Mouse (Mus musculus): ENCODE results near the gene Efcab12. TPM values are rescaled to one million over a fixed set of nuclear protein-coding genes. Genes with fewer than 3 reads are reported as not detected.
A peak's percentile ranks its signal among the peaks of the same experiment; 100 is the strongest.

Efcab12 gene
- polyA plus RNA-seq, 1 experiment = 4.8 TPM

- DNase-seq (ENCODE audit: low read depth) = no peak
- no peak for TF ChIP-seq POLR2A (IDR thresholded peaks at IDR 0.05; ENCODE audit: borderline replicate concordance, extremely low read depth, insufficient read depth, insufficient read length, poor library complexity, severe bottlenecking)
- TF ChIP-seq CTCF (IDR thresholded peaks at IDR 0.05; ENCODE audit: borderline replicate concordance, extremely low read depth, insufficient read depth, insufficient read length) = no peak
Observed at GRCm38 (mm10) chr6:115856361-115856745, 18.1 kb upstream of the Efcab12 start.

GRCm38 (mm10) chr6:115855733-115856360 lies 17.6 kb upstream of the Efcab12 start:
- no peak for TF ChIP-seq CTCF (IDR thresholded peaks at IDR 0.05; ENCODE audit: borderline replicate concordance, extremely low read depth, insufficient read depth, insufficient read length)
- no peak for TF ChIP-seq POLR2A (IDR thresholded peaks at IDR 0.05; ENCODE audit: borderline replicate concordance, extremely low read depth, insufficient read depth, insufficient read length, poor library complexity, severe bottlenecking)
- DNase-seq (ENCODE audit: low read depth) = peak; percentile 31

- TF ChIP-seq POLR2A (IDR thresholded peaks at IDR 0.05; ENCODE audit: borderline replicate concordance, extremely low read depth, insufficient read depth, insufficient read length, poor library complexity, severe bottlenecking) = no peak
- TF ChIP-seq CTCF (IDR thresholded peaks at IDR 0.05; ENCODE audit: borderline replicate concordance, extremely low read depth, insufficient read depth, insufficient read length) = peak; percentile 15; the same call in 1 of the 2 replicates
- DNase-seq (ENCODE audit: low read depth) = no peak
Observed at GRCm38 (mm10) chr6:115854432-115854831, 16.2 kb upstream of the Efcab12 start.

- TF ChIP-seq POLR2A (IDR thresholded peaks at IDR 0.05; ENCODE audit: borderline replicate concordance, extremely low read depth, insufficient read depth, insufficient read length, poor library complexity, severe bottlenecking) = no peak
- no peak for TF ChIP-seq CTCF (IDR thresholded peaks at IDR 0.05; ENCODE audit: borderline replicate concordance, extremely low read depth, insufficient read depth, insufficient read length)
- DNase-seq (ENCODE audit: low read depth) = no peak
Observed at GRCm38 (mm10) chr6:115853985-115854384, 15.8 kb upstream of the Efcab12 start.

GRCm38 (mm10) chr6:115853091-115853813 lies 15.0 kb upstream of the Efcab12 start, which contains the start of the genes Mbd4 and Ift122:
TSS of gene Mbd4 (minus strand) at chr6:115853371.
TSS of gene Ift122 (plus strand) at chr6:115853470.
- TF ChIP-seq POLR2A (IDR thresholded peaks at IDR 0.05; ENCODE audit: borderline replicate concordance, extremely low read depth, insufficient read depth, insufficient read length, poor library complexity, severe bottlenecking) = no peak
- 0 out of 2 replicates have a peak, but pooled peaks have one; percentile 25 for TF ChIP-seq CTCF (IDR thresholded peaks at IDR 0.05; ENCODE audit: borderline replicate concordance, extremely low read depth, insufficient read depth, insufficient read length)
- DNase-seq (ENCODE audit: low read depth) = peak; percentile 100

- DNase-seq (ENCODE audit: low read depth) = no peak
- TF ChIP-seq POLR2A (IDR thresholded peaks at IDR 0.05; ENCODE audit: borderline replicate concordance, extremely low read depth, insufficient read depth, insufficient read length, poor library complexity, severe bottlenecking) (no peak), CTCF (IDR thresholded peaks at IDR 0.05; ENCODE audit: borderline replicate concordance, extremely low read depth, insufficient read depth, insufficient read length) (no peak)
Observed at GRCm38 (mm10) chr6:115852446-115853090, 14.4 kb upstream of the Efcab12 start.

GRCm38 (mm10) chr6:115848598-115849304 lies 10.5 kb upstream of the Efcab12 start:
- TF ChIP-seq CTCF (IDR thresholded peaks at IDR 0.05; ENCODE audit: borderline replicate concordance, extremely low read depth, insufficient read depth, insufficient read length) (no peak), POLR2A (IDR thresholded peaks at IDR 0.05; ENCODE audit: borderline replicate concordance, extremely low read depth, insufficient read depth, insufficient read length, poor library complexity, severe bottlenecking) (no peak)
- DNase-seq (ENCODE audit: low read depth) = no peak

- TF ChIP-seq CTCF (IDR thresholded peaks at IDR 0.05; ENCODE audit: borderline replicate concordance, extremely low read depth, insufficient read depth, insufficient read length) = peak; percentile 56; the same call in 1 of the 2 replicates
- no peak for TF ChIP-seq POLR2A (IDR thresholded peaks at IDR 0.05; ENCODE audit: borderline replicate concordance, extremely low read depth, insufficient read depth, insufficient read length, poor library complexity, severe bottlenecking)
- peak; percentile 62 for DNase-seq (ENCODE audit: low read depth)
Observed at GRCm38 (mm10) chr6:115846640-115847411, 8.6 kb upstream of the Efcab12 start.

GRCm38 (mm10) chr6:115845006-115845405 lies 6.8 kb upstream of the Efcab12 start:
- no peak for TF ChIP-seq CTCF (IDR thresholded peaks at IDR 0.05; ENCODE audit: borderline replicate concordance, extremely low read depth, insufficient read depth, insufficient read length)
- no peak for TF ChIP-seq POLR2A (IDR thresholded peaks at IDR 0.05; ENCODE audit: borderline replicate concordance, extremely low read depth, insufficient read depth, insufficient read length, poor library complexity, severe bottlenecking)
- DNase-seq (ENCODE audit: low read depth) = no peak

- TF ChIP-seq POLR2A (IDR thresholded peaks at IDR 0.05; ENCODE audit: borderline replicate concordance, extremely low read depth, insufficient read depth, insufficient read length, poor library complexity, severe bottlenecking) = no peak
- no peak for TF ChIP-seq CTCF (IDR thresholded peaks at IDR 0.05; ENCODE audit: borderline replicate concordance, extremely low read depth, insufficient read depth, insufficient read length)
- peak; percentile 8 for DNase-seq (ENCODE audit: low read depth)
Observed at GRCm38 (mm10) chr6:115838745-115839144, 533 bp upstream of the Efcab12 start.
